Mouse (Mus musculus): ENCODE results near the gene Megf6. TPM values are rescaled to one million over a fixed set of nuclear protein-coding genes. Genes with fewer than 3 reads are reported as not detected.

Megf6 gene
- total and polyA plus RNA-seq, 3 experiments = not detected

DNA sequence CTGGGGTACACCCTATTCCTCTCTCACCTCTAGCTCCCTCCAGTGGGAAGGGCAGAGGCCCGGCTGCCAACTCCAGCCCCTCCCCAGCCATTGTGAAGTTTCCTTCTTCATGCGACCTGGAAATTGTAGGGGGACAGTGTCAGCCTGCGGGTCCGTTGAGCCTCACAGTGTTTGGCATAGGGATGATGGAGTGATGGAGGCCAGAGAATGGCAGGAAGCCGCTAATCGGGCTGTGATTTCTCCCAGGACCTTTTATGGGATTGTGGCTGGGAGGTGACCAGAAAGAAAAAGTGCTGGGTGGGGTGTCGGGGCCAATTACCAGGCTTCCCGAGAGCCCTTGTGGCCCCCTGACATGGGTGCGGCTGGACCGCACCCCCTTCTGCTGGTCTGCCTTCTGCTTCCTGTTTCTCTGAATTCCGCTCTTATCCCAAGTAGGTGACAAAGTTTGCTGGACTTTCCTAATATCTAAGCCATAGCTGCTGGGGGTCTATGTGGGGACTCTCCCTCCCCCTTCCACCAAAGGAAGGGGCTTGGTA lies 15.5 kb downstream of the Megf6 start:
- in situ Hi-C loops (cut with MboI; ENCODE audit: low pct_ligation_motif_present, low pct_unique_long_range_greater_than_20kb, low sequenced_read_pairs) (no loop called here), dilution Hi-C loops (cut with MboI; ENCODE audit: extremely low pct_ligation_motif_present, extremely low pct_unique_long_range_greater_than_20kb, low sequenced_read_pairs) (no loop called here)
- H3K4me2 ChIP-seq (ENCODE audit: insufficient read depth, low read depth, poor library complexity, severe bottlenecking) = no peak overlapping the region
- no peak overlapping the region for H3K4me3 ChIP-seq (replicated peaks in 1 of 3; ENCODE audit: low read depth in 2 of 3, low read length in 2 of 3, poor library complexity in 1 of 3)
- TF ChIP-seq POLR2A (IDR thresholded peaks at IDR 0.05; ENCODE audit: low read depth, low read length) = no peak
- TF ChIP-seq UBTF (IDR thresholded peaks at IDR 0.05; ENCODE audit: low read depth, low read length) = no peak
- TF ChIP-seq CHD2 (IDR thresholded peaks at IDR 0.05; ENCODE audit: low read length) = no peak
- no peak for TF ChIP-seq KAT2A (IDR thresholded peaks at IDR 0.05; ENCODE audit: insufficient replicate concordance, low read length)
- TF ChIP-seq NRF1 (IDR thresholded peaks at IDR 0.05; ENCODE audit: low read depth, low read length) = no peak
- TF ChIP-seq HCFC1 (IDR thresholded peaks at IDR 0.05; ENCODE audit: low read depth, low read length) = no peak
- TF ChIP-seq BHLHE40 (IDR thresholded peaks at IDR 0.05; ENCODE audit: low read depth, low read length) = no peak
- TF ChIP-seq TBP (conservative IDR thresholded peaks at IDR 0.05; ENCODE audit: low read depth, low read length) = no peak
- no peak for TF ChIP-seq SIN3A (IDR thresholded peaks at IDR 0.05; ENCODE audit: low read length)
- TF ChIP-seq IRF4 (IDR thresholded peaks at IDR 0.05; ENCODE audit: low read depth, low read length) = no peak
- no peak for TF ChIP-seq CHD1 (IDR thresholded peaks at IDR 0.05; ENCODE audit: low read depth, low read length)
- TF ChIP-seq TCF12 (IDR thresholded peaks at IDR 0.05; ENCODE audit: low read depth, low read length) = no peak
- TF ChIP-seq SMC3 (IDR thresholded peaks at IDR 0.05; ENCODE audit: low read depth, low read length) = no peak
- no peaks in the 10 kb centered on the region for H3K36me3 ChIP-seq (replicated peaks in 1 of 2; ENCODE audit: control insufficient read depth in 1 of 2, insufficient read depth in 1 of 2, low read length in 1 of 2)
- no peaks in the 10 kb centered on the region for H3K9me3 ChIP-seq (replicated peaks; ENCODE audit: low read length)
- no peak for DNase-seq (ENCODE audit: extremely low read depth)
- no peaks in the 10 kb centered on the region for H3K4me1 ChIP-seq (ENCODE audit: control insufficient read depth in 1 of 2, insufficient read depth in 2 of 2)
- H3K27me3 ChIP-seq (replicated peaks) = peaks cover 79% of the 10 kb centered on the region
- no peak overlapping the region for H3K27ac ChIP-seq (ENCODE audit: insufficient read depth, low read depth)
- H3K9ac ChIP-seq (ENCODE audit: insufficient read depth, low read depth) = no peak overlapping the region
- no peaks in the 10 kb centered on the region for H3K79me2 ChIP-seq (replicated peaks; ENCODE audit: control insufficient read depth, extremely low read depth, insufficient read depth, poor library complexity, severe bottlenecking)

DNA sequence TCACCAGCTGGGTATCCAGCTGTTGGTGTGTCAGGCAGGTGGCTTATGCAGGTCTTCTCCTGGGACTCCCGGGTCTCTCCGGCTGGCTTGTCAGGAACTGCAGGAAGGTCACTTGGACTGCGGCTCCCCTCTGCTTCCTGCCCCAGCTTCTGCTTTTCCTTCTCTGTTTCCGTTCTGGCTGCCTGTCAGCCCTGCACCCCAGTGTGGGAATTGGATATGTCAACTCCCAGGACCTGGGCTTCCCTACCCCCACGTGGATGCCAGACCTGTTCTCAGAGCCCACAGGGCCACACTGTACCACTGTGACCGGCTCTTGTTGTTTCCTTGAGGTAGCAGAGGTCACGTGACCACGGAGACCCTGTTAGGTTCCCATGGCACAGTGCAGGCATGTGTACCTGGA lies 18.4 kb downstream of the Megf6 start:
- in situ Hi-C loops (cut with MboI; ENCODE audit: low pct_ligation_motif_present, low pct_unique_long_range_greater_than_20kb, low sequenced_read_pairs) (no loop called here), dilution Hi-C loops (cut with MboI; ENCODE audit: extremely low pct_ligation_motif_present, extremely low pct_unique_long_range_greater_than_20kb, low sequenced_read_pairs) (no loop called here)
- Histone ChIP-seq H3K9me3 (replicated peaks; ENCODE audit: low read length) (peaks cover under 1% of the 10 kb centered on the region), H3K4me3 (replicated peaks in 1 of 3; ENCODE audit: low read depth in 2 of 3, low read length in 2 of 3, poor library complexity in 1 of 3) (no peak overlapping the region), H3K9ac (ENCODE audit: insufficient read depth, low read depth) (no peak overlapping the region), H3K27ac (ENCODE audit: insufficient read depth, low read depth) (no peak overlapping the region), H3K4me1 (ENCODE audit: control insufficient read depth in 1 of 2, insufficient read depth in 2 of 2) (no peaks in the 10 kb centered on the region), H3K36me3 (replicated peaks in 1 of 2; ENCODE audit: control insufficient read depth in 1 of 2, insufficient read depth in 1 of 2, low read length in 1 of 2) (no peaks in the 10 kb centered on the region), H3K79me2 (replicated peaks; ENCODE audit: control insufficient read depth, extremely low read depth, insufficient read depth, poor library complexity, severe bottlenecking) (no peaks in the 10 kb centered on the region), H3K27me3 (replicated peaks) (peaks cover 64% of the 10 kb centered on the region), H3K4me2 (ENCODE audit: insufficient read depth, low read depth, poor library complexity, severe bottlenecking) (no peak overlapping the region)
- no peak for DNase-seq (ENCODE audit: extremely low read depth)
- no peak for TF ChIP-seq KAT2A (IDR thresholded peaks at IDR 0.05; ENCODE audit: insufficient replicate concordance, low read length)
- TF ChIP-seq ZMIZ1 (IDR thresholded peaks at IDR 0.05; ENCODE audit: low read depth, low read length) = no peak
- TF ChIP-seq UBTF (IDR thresholded peaks at IDR 0.05; ENCODE audit: low read depth, low read length) = no peak
- TF ChIP-seq POLR2A (IDR thresholded peaks at IDR 0.05; ENCODE audit: low read depth, low read length) = no peak
- TF ChIP-seq MXI1 (IDR thresholded peaks at IDR 0.05; ENCODE audit: low read depth, low read length) = no peak
- no peak for TF ChIP-seq GABPA (IDR thresholded peaks at IDR 0.05; ENCODE audit: insufficient replicate concordance, low read depth, low read length)

Measured in CH12.LX (cell line).